Mouse (Mus musculus) forebrain, embryonic 10.5 days (tissue): ENCODE measurements around the gene Cry2. TPM values are rescaled to one million over a fixed set of nuclear protein-coding genes. Genes with fewer than 3 reads are reported as not detected.
A peak's percentile ranks its signal among the peaks of the same experiment; 100 is the strongest.

Experiments
- DNase-seq: peaks from one replicate; pipeline ENCODE4 v3.0.0-alpha.2; 2017; ENCODE audit warnings: low spot score; ENCODE audit errors: extremely low spot score
- H3K27ac ChIP-seq: fragments of 300-500 bp; sonication (generic); 2 replicates; pipeline ENCODE4 v1.5.1; 2016; ENCODE audit warnings: mild to moderate bottlenecking
- H3K27me3 ChIP-seq: fragments of 300-500 bp; sonication (generic); 2 replicates; pipeline ENCODE4 v1.6.1; 2016; ENCODE audit warnings: mild to moderate bottlenecking; ENCODE audit not compliant: poor library complexity, severe bottlenecking
- H3K36me3 ChIP-seq: fragments of 300-500 bp; sonication (generic); replicated peaks from 2 replicates; pipeline ENCODE4 v1.6.1; 2016; ENCODE audit warnings: mild to moderate bottlenecking, moderate library complexity
- H3K4me1 ChIP-seq: fragments of 300-500 bp; sonication (generic); 2 replicates; pipeline ENCODE4 v1.6.1; 2016
- H3K4me3 ChIP-seq: fragments of 300-500 bp; sonication (generic); 2 replicates; pipeline ENCODE4 v1.5.1; 2016; ENCODE audit warnings: mild to moderate bottlenecking, moderate library complexity
- H3K9me3 ChIP-seq: fragments of 300-500 bp; sonication (generic); 2 replicates; pipeline ENCODE4 v1.6.1; 2016; ENCODE audit warnings: mild to moderate bottlenecking, moderate library complexity
- WGBS: fragments of 180-500 bp; shearing (Covaris S2); methylation state at CpG from one replicate; pipeline ENCODE4 v1.1.7; 2016; 5-methylcytosine and 5-hydroxymethylcytosine counted together
- polyA plus RNA-seq: library from polyadenylated mRNA; unstranded; fragments of >200 nt; fragmentation: Nextera tagmentation; extraction: Ambion mirVana; gene quantifications from 2 replicates; pipeline ENCODE4 v1.2.1, GENCODE M21; 2016

Gene Cry2
- polyA plus RNA-seq, 1 experiment from 2014 or later, result 27.3 TPM

- DNase-seq, result peak; percentile 98
- peaks cover 68% of the 10 kb centered on the region for H3K4me1 ChIP-seq
- H3K9me3 ChIP-seq, result no peaks in the 10 kb centered on the region
- peaks cover 14% of the 10 kb centered on the region for H3K27me3 ChIP-seq
- H3K27ac ChIP-seq, result peak overlapping the region; percentile 89
- peak overlapping the region; percentile 90 for H3K4me3 ChIP-seq
- WGBS, result under 1% methylated on average over 60 of the region's 62 CpGs
- H3K36me3 ChIP-seq, result peaks cover 47% of the 10 kb centered on the region
Observed at GRCm38 (mm10) chr2:92388891-92389641, 44.8 kb downstream of the Cry2 start.

- Histone ChIP-seq H3K36me3 (peaks cover 57% of the 10 kb centered on the region), H3K4me3 (peak overlapping the region; percentile 90), H3K9me3 (no peaks in the 10 kb centered on the region), H3K4me1 (peaks cover 67% of the 10 kb centered on the region), H3K27ac (peak overlapping the region; percentile 89), H3K27me3 (peaks cover 8% of the 10 kb centered on the region; the same call in 1 of the 2 replicates)
- DNase-seq, result no peak
- WGBS, result 69% methylated on average over 3 of the region's 3 CpGs
Observed at GRCm38 (mm10) chr2:92388081-92388517, 45.7 kb downstream of the Cry2 start.

- 81% methylated on average over 4 of the region's 4 CpGs for WGBS
- Histone ChIP-seq H3K4me3 (peak overlapping the region; percentile 90), H3K4me1 (peaks cover 63% of the 10 kb centered on the region), H3K27ac (peak overlapping the region; percentile 89; the same call in 1 of the 2 replicates), H3K27me3 (0 out of 2 replicates have a peak, but pooled peaks cover 4% of the 10 kb centered on the region), H3K9me3 (no peaks in the 10 kb centered on the region), H3K36me3 (peaks cover 61% of the 10 kb centered on the region)
- no peak for DNase-seq
Observed at GRCm38 (mm10) chr2:92387646-92388045, 46.2 kb downstream of the Cry2 start.

- Histone ChIP-seq H3K36me3 (peaks cover 68% of the 10 kb centered on the region), H3K27me3 (no peaks in the 10 kb centered on the region), H3K4me1 (peaks cover 56% of the 10 kb centered on the region), H3K27ac (peak overlapping the region; percentile 89; the same call in 1 of the 2 replicates), H3K9me3 (no peaks in the 10 kb centered on the region), H3K4me3 (peak overlapping the region; percentile 90; the same call in 1 of the 2 replicates)
- no peak for DNase-seq
- WGBS, result 89% methylated on average over 30 of the region's 30 CpGs
Observed at GRCm38 (mm10) chr2:92386821-92387570, 46.8 kb downstream of the Cry2 start.

- no peak for DNase-seq
- Histone ChIP-seq H3K9me3 (no peaks in the 10 kb centered on the region), H3K4me3 (no peak overlapping the region), H3K27me3 (no peaks in the 10 kb centered on the region), H3K27ac (no peak overlapping the region), H3K36me3 (peaks cover 82% of the 10 kb centered on the region), H3K4me1 (peaks cover 49% of the 10 kb centered on the region)
- 89% methylated on average over 22 of the region's 22 CpGs for WGBS
Observed at GRCm38 (mm10) chr2:92385113-92386051, 48.5 kb downstream of the Cry2 start.

- Histone ChIP-seq H3K36me3 (peaks cover 92% of the 10 kb centered on the region), H3K9me3 (no peaks in the 10 kb centered on the region), H3K27me3 (no peaks in the 10 kb centered on the region), H3K4me3 (no peak overlapping the region), H3K27ac (no peak overlapping the region), H3K4me1 (peaks cover 36% of the 10 kb centered on the region)
- WGBS, result 85% methylated on average over 4 of the region's 4 CpGs
- DNase-seq, result no peak
Observed at GRCm38 (mm10) chr2:92384101-92384500, 49.7 kb downstream of the Cry2 start.

- no peaks in the 10 kb centered on the region for H3K27me3 ChIP-seq
- H3K9me3 ChIP-seq, result no peaks in the 10 kb centered on the region
- H3K27ac ChIP-seq, result no peak overlapping the region
- 86% methylated on average over 4 of the region's 4 CpGs for WGBS
- no peak for DNase-seq
- H3K4me1 ChIP-seq, result peaks cover 23% of the 10 kb centered on the region
- H3K36me3 ChIP-seq, result peaks cover 100% of the 10 kb centered on the region
- H3K4me3 ChIP-seq, result no peak overlapping the region
Observed at GRCm38 (mm10) chr2:92382759-92383158, 51.1 kb downstream of the Cry2 start.

GRCm38 (mm10) chr2:92381901-92382588 is 51.8 kb downstream of the Cry2 start, which contains the start of gene 1700029I15Rik:
TSS of gene 1700029I15Rik (plus strand) at chr2:92382538.
- H3K27ac ChIP-seq, result no peak within 1 kb of the TSS
- no peak within 1 kb of the TSS for H3K4me3 ChIP-seq
- no peaks in the 10 kb centered on the region for H3K9me3 ChIP-seq
- 86% methylated on average over 5 of the region's 5 CpGs for WGBS
- H3K36me3 ChIP-seq, result peaks cover 98% of the 10 kb centered on the region
- peaks cover 16% of the 10 kb centered on the region; the same call in 1 of the 2 replicates for H3K4me1 ChIP-seq
- DNase-seq, result no peak
- H3K27me3 ChIP-seq, result no peaks in the 10 kb centered on the region

GRCm38 (mm10) chr2:92381161-92381560 is 52.7 kb downstream of the Cry2 start:
- WGBS, result 86% methylated on average over 5 of the region's 5 CpGs
- H3K9me3 ChIP-seq, result no peaks in the 10 kb centered on the region
- peaks cover 20% of the 10 kb centered on the region for H3K4me1 ChIP-seq
- H3K27me3 ChIP-seq, result no peaks in the 10 kb centered on the region
- no peak overlapping the region for H3K27ac ChIP-seq
- no peak for DNase-seq
- peaks cover 89% of the 10 kb centered on the region for H3K36me3 ChIP-seq
- no peak overlapping the region for H3K4me3 ChIP-seq

GRCm38 (mm10) chr2:92380495-92381050 is 53.3 kb downstream of the Cry2 start:
- DNase-seq, result no peak
- 84% methylated on average over 6 of the region's 6 CpGs for WGBS
- peaks cover 83% of the 10 kb centered on the region for H3K36me3 ChIP-seq

GRCm38 (mm10) chr2:92379783-92380494 is 53.9 kb downstream of the Cry2 start:
- H3K27ac ChIP-seq, result no peak overlapping the region
- DNase-seq, result no peak
- no peaks in the 10 kb centered on the region for H3K9me3 ChIP-seq
- no peaks in the 10 kb centered on the region for H3K27me3 ChIP-seq
- H3K4me1 ChIP-seq, result peaks cover 28% of the 10 kb centered on the region
- H3K36me3 ChIP-seq, result peaks cover 77% of the 10 kb centered on the region
- 82% methylated on average over 17 of the region's 17 CpGs for WGBS
- no peak overlapping the region for H3K4me3 ChIP-seq

More at GRCm38 (mm10) chr2:92380495-92381050, 53.3 kb downstream of the Cry2 start:
- H3K27ac ChIP-seq, result peak overlapping the region; percentile 17; the same call in 1 of the 2 replicates
- H3K9me3 ChIP-seq, result no peaks in the 10 kb centered on the region
- H3K4me3 ChIP-seq, result no peak overlapping the region
- no peaks in the 10 kb centered on the region for H3K27me3 ChIP-seq
- peaks cover 26% of the 10 kb centered on the region for H3K4me1 ChIP-seq
